Mouse (Mus musculus) regulatory T cell (primary cell): ENCODE measurements at regions not wholly inside any gene's neighbourhood (a gene's known extent, or its start where the extent isn't known, plus 50 kb on each side); places are given as distances from the start of the nearest gene placed in this dataset.

Experiments
- in situ Hi-C: fragments of 300-600 bp; cut with MboI, MseI; formaldehyde crosslinking; loops from one replicate; pipeline ENCODE4 v1.15.1; 2025; ENCODE audit warnings: high pct_unique_total_duplicates

DNA sequence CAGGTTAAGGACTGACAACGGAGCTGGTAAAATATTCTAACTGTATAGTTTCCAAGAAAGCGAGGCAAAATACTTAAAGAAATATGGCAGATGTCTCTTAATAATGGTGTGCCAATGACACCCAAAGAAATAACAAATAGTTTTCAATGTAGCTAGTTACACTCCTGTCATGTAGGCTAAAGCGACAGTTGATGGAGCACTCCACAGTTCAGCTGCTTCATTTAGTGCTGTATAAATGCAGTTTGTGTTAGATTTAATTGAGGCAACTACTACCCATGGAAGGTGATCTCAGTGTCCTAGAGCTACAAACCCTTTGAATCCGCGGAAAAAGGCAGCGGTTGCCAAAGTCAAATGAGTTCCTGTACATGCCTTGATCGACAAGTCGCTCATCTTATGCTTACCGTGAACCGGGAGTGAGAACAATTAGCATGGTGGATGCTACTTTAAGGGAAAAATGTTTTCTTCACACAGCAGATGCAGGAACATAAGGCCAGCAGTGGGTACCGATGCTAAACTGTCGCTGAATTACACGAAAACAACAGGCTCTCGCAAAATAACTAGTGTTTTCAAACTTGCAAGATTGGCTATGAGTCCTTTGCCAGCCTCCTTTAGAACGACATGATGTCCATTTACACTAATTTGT, 961.4 kb downstream of the Mat2b start:
- in situ Hi-C loops, result no loop called here

DNA sequence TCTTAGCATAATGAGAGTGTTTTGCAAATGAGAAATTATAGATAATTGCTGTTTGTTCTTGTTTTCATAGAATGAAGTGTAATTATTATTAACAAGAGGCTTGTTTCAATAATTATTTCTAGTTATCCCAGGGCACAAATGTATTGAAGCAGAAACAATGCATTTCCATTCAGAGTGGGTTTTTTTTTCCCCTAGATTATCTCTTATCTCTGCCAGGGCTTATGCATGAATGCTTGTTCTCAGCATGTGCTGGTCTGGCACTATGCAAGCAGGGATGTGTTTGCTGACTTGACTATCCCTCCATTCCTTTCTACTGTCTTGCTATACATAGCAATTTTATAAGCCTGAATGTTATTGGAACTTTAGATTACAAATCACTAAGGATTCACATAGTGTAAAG, 971.4 kb downstream of the Mat2b start:
- in situ Hi-C loops, result no loop called here

DNA sequence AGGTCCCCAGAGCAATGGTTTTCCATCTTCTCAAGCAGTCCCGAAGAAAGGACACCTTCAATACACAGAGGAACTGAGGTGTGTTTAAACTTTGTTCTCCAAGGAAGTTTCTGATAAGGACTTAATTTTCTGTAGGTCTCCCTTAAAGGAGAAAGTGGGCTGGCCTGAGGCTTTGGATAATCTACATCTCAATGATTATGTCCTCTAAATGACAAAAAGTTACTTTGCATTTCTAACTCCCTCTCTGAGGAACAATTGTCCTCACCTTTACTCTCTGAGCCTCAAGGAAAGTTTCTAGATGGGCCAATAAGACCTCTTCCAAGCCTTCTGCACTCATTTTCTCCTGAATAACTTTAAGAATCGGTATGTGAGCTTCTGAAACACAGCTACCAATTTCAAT, 1016.5 kb downstream of the Mat2b start:
- in situ Hi-C loops, result no loop called here

DNA sequence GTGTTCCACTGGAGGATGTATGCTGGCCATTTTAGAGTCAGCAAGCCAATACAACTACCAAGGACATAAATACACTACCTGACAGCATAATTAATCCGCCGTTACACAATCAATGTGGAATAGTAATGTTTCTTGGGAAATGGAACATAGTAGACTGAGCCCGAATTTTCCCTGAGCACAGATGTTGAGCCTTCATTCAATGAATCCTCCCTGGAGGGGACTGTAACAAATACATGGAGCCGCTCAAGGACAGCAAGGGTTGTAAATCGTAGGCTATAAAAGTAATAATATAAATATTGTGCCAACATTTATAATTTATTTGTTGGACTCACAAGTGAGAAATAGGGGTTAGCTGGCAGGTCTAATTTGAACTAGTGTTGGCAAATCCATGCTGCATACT, 1041.4 kb downstream of the Mat2b start:
- in situ Hi-C loops, result no loop called here

- in situ Hi-C loops, result no loop called here
Measured at GRCm38 (mm10) chr11:39619356-39619755, 1075.6 kb downstream of the Mat2b start.

DNA sequence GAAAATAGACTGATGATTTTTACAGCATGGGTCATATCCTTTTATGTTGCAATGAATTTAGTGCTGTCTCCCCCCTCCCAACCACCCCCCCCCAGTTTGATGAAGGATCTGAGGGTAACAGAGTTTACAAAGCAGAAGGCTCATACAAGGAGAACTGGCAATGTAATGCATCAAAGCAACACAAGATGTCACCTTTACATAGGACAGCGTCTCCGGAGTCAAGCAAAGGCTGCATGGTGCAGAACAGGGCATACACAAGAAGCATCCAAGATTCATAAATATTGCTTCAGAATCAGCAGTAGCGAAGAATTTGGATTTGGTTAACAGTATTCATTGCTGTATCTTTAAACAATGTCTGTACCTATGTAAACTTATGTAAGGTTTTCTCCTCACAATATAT, 1079.2 kb downstream of the Mat2b start:
- in situ Hi-C loops, result no loop called here

GRCm38 (mm10) chr11:39596479-39596878, 1098.5 kb downstream of the Mat2b start:
- in situ Hi-C loops, result no loop called here

DNA sequence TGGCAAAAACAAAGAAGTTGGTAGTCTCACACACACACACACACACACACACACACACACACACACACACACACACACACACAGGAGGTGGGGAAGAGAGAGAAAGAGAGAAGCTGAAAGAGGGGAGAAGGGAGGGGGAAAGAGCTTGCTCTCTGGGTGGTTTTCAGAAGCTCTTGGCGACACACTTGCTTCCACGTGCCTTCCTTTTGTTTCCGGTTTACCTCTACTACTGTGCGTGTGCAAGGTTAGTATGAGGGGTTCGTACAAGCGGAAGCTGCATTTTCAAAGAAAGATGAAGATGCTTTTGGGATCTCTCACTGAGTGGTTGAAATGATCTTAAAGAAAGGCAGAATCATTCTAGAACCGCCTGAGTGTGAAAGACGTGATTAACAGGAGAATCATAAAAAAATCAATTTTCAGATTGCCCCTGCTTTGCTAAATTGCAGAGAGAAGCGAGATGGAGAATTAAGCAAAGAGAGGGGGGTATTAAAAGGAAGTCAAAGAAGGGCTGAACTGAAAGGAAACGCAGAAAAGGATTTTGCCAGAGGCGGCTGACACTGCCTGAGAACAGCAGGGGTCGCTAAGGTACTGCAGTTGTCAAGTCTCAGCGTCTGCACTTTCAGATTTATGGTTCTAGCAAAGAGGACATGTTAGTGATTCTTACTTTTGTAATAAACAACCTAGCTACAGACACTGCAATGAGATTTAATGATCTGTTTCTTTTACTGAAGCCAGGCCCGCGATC, 1106.2 kb downstream of the Mat2b start:
- in situ Hi-C loops, result loop anchor here (10.0 kb wide), 1 partner anchor 266 kb away; no protein-coding TSS in a partner anchor

DNA sequence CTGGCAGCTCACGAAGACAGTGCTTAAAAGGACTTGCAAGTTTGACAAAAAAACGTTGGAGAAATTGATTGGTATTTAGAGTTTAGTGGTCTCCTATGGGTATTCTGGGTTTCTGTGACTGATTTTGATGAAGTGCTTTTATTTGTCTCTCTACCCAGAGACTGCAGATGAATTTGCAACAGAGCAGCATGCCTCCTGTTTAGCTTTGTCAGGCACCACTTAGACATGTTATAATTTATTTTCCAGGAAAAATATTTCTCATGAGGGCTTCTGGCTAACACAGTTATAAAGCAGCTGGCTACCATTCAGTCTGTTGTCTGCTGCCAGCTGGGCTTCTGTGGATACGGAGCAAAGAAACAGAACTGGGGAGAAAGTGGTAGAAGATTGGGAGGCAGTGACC, 1136.7 kb downstream of the Mat2b start:
- in situ Hi-C loops, result no loop called here

- in situ Hi-C loops, result no loop called here
Measured at GRCm38 (mm10) chr11:39550066-39550465, 1144.9 kb downstream of the Mat2b start.

GRCm38 (mm10) chr11:39524866-39525649, 1169.9 kb downstream of the Mat2b start:
- in situ Hi-C loops, result no loop called here

DNA sequence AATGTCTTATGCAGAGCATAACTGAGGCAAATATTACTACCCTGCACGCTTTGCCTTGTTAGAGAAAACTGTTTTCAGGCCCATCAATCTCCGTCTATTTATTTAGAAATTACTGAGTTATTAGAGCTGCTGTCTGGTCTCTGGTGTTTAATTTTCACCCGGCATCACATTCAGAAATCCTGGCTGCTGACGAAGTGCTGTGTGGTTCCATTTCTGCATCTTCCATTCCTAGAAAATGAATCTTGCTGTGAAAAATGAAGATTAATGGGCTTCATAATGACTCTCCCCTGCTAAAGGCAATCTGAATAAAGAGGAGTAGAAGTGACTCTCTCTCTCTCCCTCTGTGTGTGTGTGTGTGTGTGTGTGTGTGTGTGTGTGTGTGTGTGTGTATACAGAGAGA, 1199.8 kb downstream of the Mat2b start:
- in situ Hi-C loops, result no loop called here

- in situ Hi-C loops, result no loop called here
Measured at GRCm38 (mm10) chr11:39477136-39477535, 1217.9 kb downstream of the Mat2b start.

DNA sequence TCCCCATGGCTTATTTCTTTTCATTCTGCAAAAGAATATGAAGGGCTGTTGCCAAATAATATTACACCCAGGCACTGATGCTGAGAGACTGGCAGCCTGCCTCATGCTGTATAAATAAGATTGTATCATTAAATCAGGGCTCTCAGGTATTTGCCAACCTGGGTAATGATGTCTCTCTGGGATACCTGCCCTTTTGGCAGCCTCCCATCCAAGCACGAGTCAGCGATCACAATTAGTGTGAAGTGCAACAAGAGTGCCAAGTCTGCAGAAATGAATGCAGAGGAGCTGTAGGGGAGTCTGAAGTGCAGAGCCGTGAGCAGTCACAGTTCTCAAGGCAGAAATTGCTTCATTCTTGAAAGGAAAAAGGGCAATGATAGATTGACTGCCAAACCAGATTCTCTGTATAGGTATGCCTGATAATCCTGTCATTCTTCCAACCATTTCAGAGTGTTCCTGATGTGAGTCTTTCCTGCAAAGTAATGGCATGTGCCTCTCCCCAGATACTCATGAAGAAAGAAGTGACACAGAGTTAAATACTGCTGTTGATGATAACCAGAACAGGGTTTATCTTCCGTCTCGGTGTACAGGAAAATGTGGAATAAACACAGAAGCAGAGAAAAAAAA, 1241.6 kb downstream of the Mat2b start:
- in situ Hi-C loops, result no loop called here

GRCm38 (mm10) chr11:39446374-39446773, 1248.6 kb downstream of the Mat2b start:
- in situ Hi-C loops, result no loop called here

DNA sequence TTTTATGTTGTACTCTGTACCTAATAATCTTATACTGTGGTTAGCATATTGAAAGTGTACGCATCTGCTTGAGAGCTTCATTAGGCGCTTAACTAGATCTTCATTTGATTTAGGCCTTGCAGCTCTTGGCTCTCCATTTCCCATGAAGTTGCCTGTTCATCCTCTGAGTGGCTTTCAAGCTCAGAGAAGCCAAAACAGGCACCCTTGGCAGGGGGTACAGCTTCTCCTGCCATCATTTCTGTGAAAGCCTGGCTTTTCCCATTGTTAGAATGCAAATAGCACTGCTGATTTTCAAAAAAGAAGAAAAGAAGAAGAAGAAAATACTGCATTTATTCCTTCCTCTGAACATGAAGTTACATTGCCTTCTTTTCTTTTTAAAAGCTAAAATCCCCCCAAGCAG, 1283.3 kb downstream of the Mat2b start:
- in situ Hi-C loops, result loop anchor here (25.0 kb wide), 1 partner anchor 1426 kb away; no protein-coding TSS in a partner anchor

DNA sequence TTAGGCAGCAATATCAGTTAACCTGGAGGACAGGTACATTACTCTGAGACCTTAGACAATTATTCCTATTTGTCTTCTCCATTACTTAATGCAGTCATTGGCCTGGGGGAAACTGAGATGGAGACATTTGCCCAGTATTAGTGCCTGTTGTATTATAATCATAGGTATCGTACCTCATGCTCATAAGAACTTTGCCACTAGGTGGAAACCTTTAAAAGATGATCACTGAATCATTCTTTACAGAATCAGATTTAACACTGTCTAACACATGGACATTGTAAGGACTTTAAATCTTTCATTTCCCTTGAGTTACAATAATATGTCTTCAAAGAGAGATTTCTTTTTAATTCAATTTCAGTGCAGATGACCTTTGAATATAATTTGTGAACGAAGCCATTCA, 1283.8 kb downstream of the Mat2b start:
- in situ Hi-C loops, result loop anchor here (25.0 kb wide), 1 partner anchor 1426 kb away; no protein-coding TSS in a partner anchor

DNA sequence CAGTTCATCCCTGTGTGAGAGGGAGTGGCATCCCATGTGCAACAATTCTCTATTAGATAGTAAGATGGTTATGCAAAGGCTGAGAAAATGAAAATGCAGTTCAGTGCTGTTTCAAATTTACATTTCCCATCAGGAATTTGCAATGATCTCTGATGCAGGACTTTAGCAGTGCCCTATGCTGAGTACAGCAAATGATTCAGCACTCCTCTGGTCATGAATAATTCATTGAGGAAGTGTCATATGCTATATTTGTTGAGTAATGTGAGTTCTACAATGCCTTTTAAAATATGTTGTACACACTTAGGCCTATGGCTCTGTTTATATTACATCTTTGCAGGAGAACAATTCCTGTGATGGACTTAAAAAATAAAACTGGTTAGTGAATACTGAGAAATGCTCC, 1330.2 kb downstream of the Mat2b start:
- in situ Hi-C loops, result no loop called here

GRCm38 (mm10) chr11:39350616-39351015, 1344.4 kb downstream of the Mat2b start:
- in situ Hi-C loops, result no loop called here
